Mouse (Mus musculus) fat pad, adult 2 months (tissue): ENCODE data around the gene Adamts12.

Experiments
- DNase-seq: peaks from one replicate; pipeline ENCODE4 v3.0.0-alpha.2; 2011; ENCODE audit warnings: low read depth, low spot score; ENCODE audit errors: extremely low read depth

Adamts12 gene

GRCm38 (mm10) chr15:11064558-11065411 lies at the start of gene Adamts12:
Adamts12 (plus strand) TSS chr15:11064790.
- no peak for DNase-seq

GRCm38 (mm10) chr15:11014931-11015330 lies 49.7 kb upstream of the Adamts12 start:
- DNase-seq: no peak

GRCm38 (mm10) chr15:11026801-11027561 lies 37.6 kb upstream of the Adamts12 start:
- no peak for DNase-seq

GRCm38 (mm10) chr15:11030188-11030587 lies 34.4 kb upstream of the Adamts12 start:
- no peak for DNase-seq

- DNase-seq: no peak
Measured at GRCm38 (mm10) chr15:11035947-11036474, 28.6 kb upstream of the Adamts12 start.

GRCm38 (mm10) chr15:11036535-11037375 lies 27.8 kb upstream of the Adamts12 start:
- DNase-seq: no peak

- DNase-seq: no peak
Measured at GRCm38 (mm10) chr15:11037376-11037695, 27.3 kb upstream of the Adamts12 start.

- no peak for DNase-seq
Measured at GRCm38 (mm10) chr15:11037711-11038110, 26.9 kb upstream of the Adamts12 start, which contains the start of gene Rxfp3. Rxfp3 (minus strand) TSS chr15:11037991.

- no peak for DNase-seq
Measured at GRCm38 (mm10) chr15:11038476-11038875, 26.1 kb upstream of the Adamts12 start.

- no peak for DNase-seq
Measured at GRCm38 (mm10) chr15:11040067-11040466, 24.5 kb upstream of the Adamts12 start.

- DNase-seq: no peak
Measured at GRCm38 (mm10) chr15:11041229-11041628, 23.4 kb upstream of the Adamts12 start.

GRCm38 (mm10) chr15:11042828-11043227 lies 21.8 kb upstream of the Adamts12 start:
- DNase-seq: no peak

GRCm38 (mm10) chr15:11053678-11054439 lies 10.7 kb upstream of the Adamts12 start:
- no peak for DNase-seq

GRCm38 (mm10) chr15:11054440-11055080 lies 10.0 kb upstream of the Adamts12 start:
- no peak for DNase-seq

- no peak for DNase-seq
Measured at GRCm38 (mm10) chr15:11062903-11063302, 1.7 kb upstream of the Adamts12 start.

- no peak for DNase-seq
Measured at GRCm38 (mm10) chr15:11064160-11064557, 431 bp upstream of the Adamts12 start.

GRCm38 (mm10) chr15:11065528-11066171 lies 1.1 kb downstream of the Adamts12 start:
- no peak for DNase-seq

GRCm38 (mm10) chr15:11066299-11066698 lies 1.7 kb downstream of the Adamts12 start:
- no peak for DNase-seq

- DNase-seq: no peak
Measured at GRCm38 (mm10) chr15:11067891-11068290, 3.3 kb downstream of the Adamts12 start.
